ENCODE assay signal across 14 mouse cellular contexts in the genomic region with DNA sequence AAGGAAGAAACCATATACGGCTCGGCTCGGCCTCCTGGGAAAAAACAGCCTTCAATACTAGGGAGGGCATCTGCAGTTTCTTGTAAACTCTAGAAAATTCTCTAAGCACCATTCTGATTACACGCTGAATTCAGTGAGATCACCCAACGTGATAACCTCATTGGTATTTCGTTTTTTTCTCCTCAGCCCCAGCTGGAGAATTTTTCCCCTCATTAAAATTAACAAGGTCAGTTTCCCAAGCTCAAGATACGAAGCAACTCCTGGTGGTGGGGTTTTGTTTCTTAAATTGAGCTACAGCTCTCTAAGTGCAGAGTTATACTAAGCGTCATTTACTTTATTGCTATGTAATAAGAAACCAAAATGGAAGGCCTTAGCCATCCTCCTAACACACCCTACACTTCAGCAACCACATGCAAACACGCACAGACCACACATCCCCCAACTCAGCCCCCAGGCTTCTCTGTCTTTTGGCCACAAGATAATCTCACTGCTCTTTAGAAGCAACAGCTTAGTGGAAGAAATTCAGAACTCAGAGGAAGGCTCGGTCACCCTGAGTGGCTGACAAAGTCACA.
DNase-seq lines count a peak whose midpoint lies in the region; ATAC-seq lines count a peak whose summit lies in the region.
"Had no signal": no experiment of that assay in that cellular context is flagged by ENCODE, and none has a peak within 500 bp of the region (broad histone marks: within the 10 kb centered on the region; RNA-seq: fewer than 3 reads in every experiment).

No protein-coding gene starts in this region.

- no peak for DNase-seq in heart, embryonic 10.5 days (ENCODE audit: low spot score)
- DNase-seq in heart, adult 8-10 months (ENCODE audit: low spot score) = no peak
- DNase-seq in embryonic facial prominence, embryonic 14.5 days (ENCODE audit: low spot score) = peak; percentile 71
- DNase-seq in lung, postnatal 25 days (ENCODE audit: low spot score) = no peak
- DNase-seq in spleen, postnatal 10 days (ENCODE audit: low spot score in 2 of 2) = no peak
- DNase-seq: cerebellum, adult 18-20 months; gastrocnemius, postnatal 25 days; heart, postnatal 10 days; kidney, postnatal 10 days; lung, postnatal 36 days had no signal

- ATAC-seq in embryonic facial prominence, embryonic 14.5 days (ENCODE audit: low read depth) = peak; percentile 44
- ATAC-seq in hindbrain, embryonic 13.5 days (ENCODE audit: low FRiP score) = no peak
- ATAC-seq in midbrain, embryonic 15.5 days (replicated peaks) = no peak
- ATAC-seq in frontal cortex, adult (ENCODE audit: low TSS enrichment) = no peak

- H3K4me3 ChIP-seq in heart, embryonic 10.5 days = no peak overlapping the region
- no peak overlapping the region for H3K4me3 ChIP-seq in embryonic facial prominence, embryonic 14.5 days (ENCODE audit: low read depth, low read length)
- H3K4me3 ChIP-seq in hindbrain, embryonic 13.5 days = no peak overlapping the region
- H3K4me3 ChIP-seq in midbrain, embryonic 15.5 days = no peak overlapping the region

- no peak overlapping the region for H3K9ac ChIP-seq in embryonic facial prominence, embryonic 14.5 days (ENCODE audit: low read depth, low read length)
- H3K9ac ChIP-seq in hindbrain, embryonic 13.5 days = no peak overlapping the region
- H3K9ac ChIP-seq in midbrain, embryonic 15.5 days = no peak overlapping the region

- peaks cover 74% of the 10 kb centered on the region for H3K4me1 ChIP-seq in heart, embryonic 10.5 days
- peaks cover 46% of the 10 kb centered on the region for H3K4me1 ChIP-seq in embryonic facial prominence, embryonic 14.5 days (ENCODE audit: control insufficient read depth, insufficient read depth, low read length)
- peaks cover 85% of the 10 kb centered on the region for H3K4me1 ChIP-seq in hindbrain, embryonic 13.5 days (replicated peaks)
- H3K4me1 ChIP-seq in midbrain, embryonic 15.5 days = peaks cover 87% of the 10 kb centered on the region

- 58% methylated on average over 10 of the region's 10 CpGs for WGBS in heart, embryonic 10.5 days
- WGBS in embryonic facial prominence, embryonic 14.5 days = 40% methylated on average over 10 of the region's 10 CpGs
- WGBS in hindbrain, embryonic 13.5 days = 45% methylated on average over 10 of the region's 10 CpGs
- 27% methylated on average over 10 of the region's 10 CpGs for WGBS in midbrain, embryonic 15.5 days

- H3K27me3 ChIP-seq in heart, embryonic 10.5 days (ENCODE audit: insufficient read depth, poor library complexity, severe bottlenecking) = no peaks in the 10 kb centered on the region
- no peaks in the 10 kb centered on the region for H3K27me3 ChIP-seq in embryonic facial prominence, embryonic 14.5 days (replicated peaks; ENCODE audit: control insufficient read depth, insufficient read depth, low read length)
- H3K27me3 ChIP-seq in hindbrain, embryonic 13.5 days = no peaks in the 10 kb centered on the region
- H3K27me3 ChIP-seq in midbrain, embryonic 15.5 days (replicated peaks) = no peaks in the 10 kb centered on the region

- H3K9me3 ChIP-seq in heart, embryonic 10.5 days = no peaks in the 10 kb centered on the region
- H3K9me3 ChIP-seq in embryonic facial prominence, embryonic 14.5 days (ENCODE audit: control insufficient read depth, low read length) = no peaks in the 10 kb centered on the region
- no peaks in the 10 kb centered on the region for H3K9me3 ChIP-seq in hindbrain, embryonic 13.5 days
- H3K9me3 ChIP-seq in midbrain, embryonic 15.5 days = no peaks in the 10 kb centered on the region

- peaks cover 20% of the 10 kb centered on the region; the same call in 1 of the 2 replicates for H3K36me3 ChIP-seq in heart, embryonic 10.5 days
- H3K36me3 ChIP-seq in embryonic facial prominence, embryonic 14.5 days (ENCODE audit: control insufficient read depth, insufficient read depth, low read length) = no peaks in the 10 kb centered on the region
- no peaks in the 10 kb centered on the region for H3K36me3 ChIP-seq in hindbrain, embryonic 13.5 days
- no peaks in the 10 kb centered on the region for H3K36me3 ChIP-seq in midbrain, embryonic 15.5 days (replicated peaks)
- H3K36me3 ChIP-seq: G1E had no signal

- no peak overlapping the region for H3K4me2 ChIP-seq in embryonic facial prominence, embryonic 14.5 days (ENCODE audit: low read depth, low read length)
- peak overlapping the region; percentile 54; the same call in 1 of the 2 replicates for H3K4me2 ChIP-seq in hindbrain, embryonic 13.5 days
- H3K4me2 ChIP-seq in midbrain, embryonic 15.5 days = peak overlapping the region; percentile 52

- H3K27ac ChIP-seq in heart, embryonic 10.5 days = peak overlapping the region; percentile 84
- H3K27ac ChIP-seq in embryonic facial prominence, embryonic 14.5 days (replicated peaks; ENCODE audit: low read depth, low read length) = no peak overlapping the region
- H3K27ac ChIP-seq in hindbrain, embryonic 13.5 days = peak overlapping the region; percentile 85; the same call in 1 of the 2 replicates
- peak overlapping the region; percentile 89 for H3K27ac ChIP-seq in midbrain, embryonic 15.5 days
